Mouse (Mus musculus): ENCODE results near the gene Grap.
A peak's percentile ranks its signal among the peaks of the same experiment; 100 is the strongest.
"Not testable (repeated sequence)": the region's sequence is repeated elsewhere in the genome, so short reads cannot be mapped to it uniquely, and the experiment has no call there.

The Grap gene

GRCm38 (mm10) chr11:61639601-61640177, 13.4 kb upstream of the Grap start:
- DNase-seq (ENCODE audit: low read depth), result no peak

GRCm38 (mm10) chr11:61640585-61640984, 12.5 kb upstream of the Grap start:
- DNase-seq (ENCODE audit: low read depth), result not testable (repeated sequence)

- peak; percentile 62 for DNase-seq (ENCODE audit: low read depth)
These were observed 11.0 kb upstream of the Grap start for GRCm38 (mm10) chr11:61642106-61642505.

- no peak for DNase-seq (ENCODE audit: low read depth)
These were observed 9.7 kb upstream of the Grap start for GRCm38 (mm10) chr11:61643184-61643961.

GRCm38 (mm10) chr11:61644576-61645326, 8.3 kb upstream of the Grap start:
- peak; percentile 91 for DNase-seq (ENCODE audit: low read depth)

- DNase-seq (ENCODE audit: low read depth), result no peak
These were observed 7.7 kb upstream of the Grap start for GRCm38 (mm10) chr11:61645357-61645857.

GRCm38 (mm10) chr11:61646499-61647039, 6.5 kb upstream of the Grap start:
- no peak for DNase-seq (ENCODE audit: low read depth)

- DNase-seq (ENCODE audit: low read depth), result no peak
These were observed 5.8 kb upstream of the Grap start for GRCm38 (mm10) chr11:61647110-61647910.

GRCm38 (mm10) chr11:61647956-61648748, 4.9 kb upstream of the Grap start:
- peak; percentile 76 for DNase-seq (ENCODE audit: low read depth)

- DNase-seq (ENCODE audit: low read depth), result no peak
These were observed 4.3 kb upstream of the Grap start for GRCm38 (mm10) chr11:61648749-61649115.

GRCm38 (mm10) chr11:61649163-61649580, 3.9 kb upstream of the Grap start:
- no peak for DNase-seq (ENCODE audit: low read depth)

- DNase-seq (ENCODE audit: low read depth), result no peak
These were observed 3.4 kb upstream of the Grap start for GRCm38 (mm10) chr11:61649626-61650025.

GRCm38 (mm10) chr11:61650470-61651265, 2.4 kb upstream of the Grap start:
- no peak for DNase-seq (ENCODE audit: low read depth)

- DNase-seq (ENCODE audit: low read depth), result no peak
These were observed 849 bp upstream of the Grap start for GRCm38 (mm10) chr11:61652216-61652615.

GRCm38 (mm10) chr11:61653568-61653967, 503 bp downstream of the Grap start:
- DNase-seq (ENCODE audit: low read depth), result no peak

- no peak for DNase-seq (ENCODE audit: low read depth)
These were observed 1.8 kb downstream of the Grap start for GRCm38 (mm10) chr11:61654786-61655311.

- no peak for DNase-seq (ENCODE audit: low read depth)
These were observed 2.6 kb downstream of the Grap start for GRCm38 (mm10) chr11:61655649-61656048.

- DNase-seq (ENCODE audit: low read depth), result no peak
These were observed 3.2 kb downstream of the Grap start for GRCm38 (mm10) chr11:61656148-61656850.

GRCm38 (mm10) chr11:61657432-61657831, 4.4 kb downstream of the Grap start:
- no peak for DNase-seq (ENCODE audit: low read depth)
